Comparison of ENCODE assay signal across 13 mouse cellular contexts in the genomic region with DNA sequence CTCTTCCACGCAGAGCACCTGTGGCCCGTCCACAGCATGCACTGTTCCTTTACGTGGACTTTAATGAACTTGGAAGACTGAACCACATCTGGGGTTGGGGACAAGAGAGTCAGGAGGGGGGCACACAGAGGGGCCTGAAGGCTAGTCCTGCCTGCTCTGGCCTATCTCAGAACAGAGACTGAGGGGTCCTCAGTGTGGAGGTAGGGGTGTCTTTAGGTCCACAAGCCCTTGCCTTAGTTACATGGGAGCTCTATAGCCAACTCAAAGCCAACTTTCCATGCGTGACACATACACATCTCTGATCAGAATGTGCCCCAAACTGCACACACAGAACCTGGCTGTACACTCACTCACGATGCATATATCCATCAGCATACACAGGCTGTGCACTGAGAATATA. TPM values are rescaled to one million over a fixed set of nuclear protein-coding genes. Genes with fewer than 3 reads are reported as not detected.
DNase-seq lines count a peak whose midpoint lies in the region; ATAC-seq lines count a peak whose summit lies in the region.
"Had no signal": no experiment of that assay in that cellular context is flagged by ENCODE, and none has a peak within 500 bp of the region (broad histone marks: within the 10 kb centered on the region; RNA-seq: fewer than 3 reads in every experiment).

No protein-coding gene starts in this region.

- peak overlapping the region; percentile 99 for H3K27ac ChIP-seq in forebrain, embryonic 12.5 days
- peak overlapping the region; percentile 96 for H3K27ac ChIP-seq in hindbrain, embryonic 15.5 days (replicated peaks)
- H3K27ac ChIP-seq in heart, embryonic 12.5 days (ENCODE audit: poor library complexity, severe bottlenecking) = no peak overlapping the region
- H3K27ac ChIP-seq: embryonic facial prominence, embryonic 15.5 days; stomach, postnatal 0 days had no signal

- peak; percentile 44 for DNase-seq in cerebellum, adult 9-11 months
- no peak for DNase-seq in cerebellum, adult 9-10 months
- DNase-seq in neural tube, embryonic 10.5 days (ENCODE audit: extremely low spot score, low spot score) = peak; percentile 31
- DNase-seq in kidney, adult 11 months = no peak
- no peak for DNase-seq in gastrocnemius, adult 18-20 months (ENCODE audit: low spot score)

- H3K9ac ChIP-seq in forebrain, embryonic 12.5 days = peak overlapping the region; percentile 98
- H3K9ac ChIP-seq in hindbrain, embryonic 15.5 days = peak overlapping the region; percentile 84
- no peak overlapping the region for H3K9ac ChIP-seq in heart, embryonic 12.5 days
- H3K9ac ChIP-seq: embryonic facial prominence, embryonic 15.5 days; lung, embryonic 14.5 days had no signal

- no peaks in the 10 kb centered on the region for H3K9me3 ChIP-seq in forebrain, embryonic 12.5 days
- H3K9me3 ChIP-seq in hindbrain, embryonic 15.5 days = no peaks in the 10 kb centered on the region
- no peaks in the 10 kb centered on the region for H3K9me3 ChIP-seq in heart, embryonic 12.5 days (replicated peaks)
- H3K9me3 ChIP-seq: embryonic facial prominence, embryonic 15.5 days had no signal

- H3K4me3 ChIP-seq in forebrain, embryonic 12.5 days (replicated peaks) = peak overlapping the region; percentile 60
- peak overlapping the region; percentile 50 for H3K4me3 ChIP-seq in hindbrain, embryonic 15.5 days
- H3K4me3 ChIP-seq in heart, embryonic 12.5 days = no peak overlapping the region

- H3K4me1 ChIP-seq in forebrain, embryonic 12.5 days = peaks cover 95% of the 10 kb centered on the region
- peaks cover 72% of the 10 kb centered on the region for H3K4me1 ChIP-seq in hindbrain, embryonic 15.5 days (replicated peaks)
- H3K4me1 ChIP-seq in heart, embryonic 12.5 days (replicated peaks) = peaks cover 11% of the 10 kb centered on the region

- peaks cover 46% of the 10 kb centered on the region for H3K27me3 ChIP-seq in forebrain, embryonic 12.5 days
- no peaks in the 10 kb centered on the region for H3K27me3 ChIP-seq in hindbrain, embryonic 15.5 days
- peaks cover 98% of the 10 kb centered on the region for H3K27me3 ChIP-seq in heart, embryonic 12.5 days (replicated peaks)

- no peaks in the 10 kb centered on the region for H3K36me3 ChIP-seq in forebrain, embryonic 12.5 days (replicated peaks)
- H3K36me3 ChIP-seq in hindbrain, embryonic 15.5 days = no peaks in the 10 kb centered on the region
- no peaks in the 10 kb centered on the region for H3K36me3 ChIP-seq in heart, embryonic 12.5 days
- H3K36me3 ChIP-seq: embryonic facial prominence, embryonic 15.5 days had no signal

- H3K4me2 ChIP-seq in forebrain, embryonic 12.5 days = peak overlapping the region; percentile 88
- H3K4me2 ChIP-seq in hindbrain, embryonic 15.5 days = peak overlapping the region; percentile 91
- H3K4me2 ChIP-seq in heart, embryonic 12.5 days = no peak overlapping the region

- no peak for ATAC-seq in forebrain, embryonic 12.5 days (ENCODE audit: low FRiP score)
- ATAC-seq in hindbrain, embryonic 15.5 days (ENCODE audit: low FRiP score, low read depth) = no peak
- ATAC-seq in heart, embryonic 12.5 days (ENCODE audit: insufficient number of reproducible peaks, low FRiP score) = no peak

- WGBS in forebrain, embryonic 12.5 days = 10% methylated on average over 5 of the region's 5 CpGs
- 15% methylated on average over 5 of the region's 5 CpGs for WGBS in hindbrain, embryonic 15.5 days
- 21% methylated on average over 5 of the region's 5 CpGs for WGBS in heart, embryonic 12.5 days

RNA-seq across cellular contexts. Expression of gene Rhbg, which starts 52.9 kb away (rescaled TPM):
- 0.28 TPM in 1 of 2 replicates, not detected in the other for polyA plus RNA-seq in forebrain, embryonic 12.5 days (2016; fragmentation: Nextera tagmentation; extraction: Ambion mirVana)
- 0.55 and 0.60 TPM in 2 replicates for polyA plus RNA-seq in hindbrain, embryonic 15.5 days (2015; fragmentation: Nextera tagmentation; extraction: Ambion mirVana)
- total RNA-seq in gastrocnemius, adult 18-20 months (2021) = not detected
- polyA plus RNA-seq in heart, embryonic 12.5 days (2016; fragmentation: Nextera tagmentation; extraction: Ambion mirVana) = 0.19 TPM in 1 of 2 replicates, not detected in the other
- total RNA-seq: left cerebral cortex, adult 18-20 months; megakaryocyte, adult 5-6 weeks had no signal
- polyA plus RNA-seq: lung, embryonic 14.5 days had no signal

RNA-seq across cellular contexts. Expression of gene Mef2d, which starts 59.5 kb away (rescaled TPM):
- polyA plus RNA-seq in forebrain, embryonic 12.5 days (2016; fragmentation: Nextera tagmentation; extraction: Ambion mirVana) = 17.7 and 20.3 TPM in 2 replicates
- 19.2 and 23.9 TPM in 2 replicates for polyA plus RNA-seq in hindbrain, embryonic 15.5 days (2015; fragmentation: Nextera tagmentation; extraction: Ambion mirVana)
- 100 to 1,000 TPM; 174 to 196 TPM for total RNA-seq in gastrocnemius, adult 18-20 months (2021)
- polyA plus RNA-seq in heart, embryonic 12.5 days (2016; fragmentation: Nextera tagmentation; extraction: Ambion mirVana) = 53.5 and 56.6 TPM in 2 replicates

Comparison
In these comparisons a context has a peak if more than half of its experiments do, and no peak if none do; other contexts are left out.
1. DNase-seq: peak in cerebellum, adult 9-11 months (single experiment) and neural tube, embryonic 10.5 days (single experiment); none in cerebellum, adult 9-10 months (single experiment), kidney, adult 11 months (single experiment) and gastrocnemius, adult 18-20 months (single experiment).